Mouse (Mus musculus): ENCODE results near the gene Tmem42.

- no peak for TF ChIP-seq POLR2A (IDR thresholded peaks at IDR 0.05; ENCODE audit: low read depth, low read length)
- no peak for TF ChIP-seq CTCF (IDR thresholded peaks at IDR 0.05; ENCODE audit: extremely low read depth, insufficient read depth, insufficient read length, insufficient replicate concordance)
Observed at GRCm38 (mm10) chr9:123058724-123059292, 37.7 kb downstream of the Tmem42 start.

Data from spleen, adult 2 months (tissue).